15 mouse cellular contexts compared by ENCODE assay signal in genomic region chr7:66304993-66305713, GRCm38 (mm10).
DNase-seq lines count a peak whose midpoint lies in the region; ATAC-seq and TF ChIP-seq lines count a peak whose summit lies in the region.
"Had no signal": no experiment of that assay in that cellular context is flagged by ENCODE, and none has a peak within 500 bp of the region (broad histone marks: within the 10 kb centered on the region; RNA-seq: fewer than 3 reads in every experiment).

No protein-coding gene starts in this region.

- no peak for TF ChIP-seq CTCF in heart, postnatal 0 days (IDR thresholded peaks at IDR 0.05; ENCODE audit: low read depth)
- TF ChIP-seq CTCF in midbrain, postnatal 0 days (IDR thresholded peaks at IDR 0.05) = no peak
- no peak for TF ChIP-seq CTCF in hindbrain, postnatal 0 days (IDR thresholded peaks at IDR 0.05; ENCODE audit: low read depth)

- no peak overlapping the region for H3K9ac ChIP-seq in heart, postnatal 0 days (replicated peaks; ENCODE audit: low read depth, low read length)
- no peak overlapping the region for H3K9ac ChIP-seq in midbrain, postnatal 0 days (replicated peaks; ENCODE audit: low read length, poor library complexity, severe bottlenecking)
- H3K9ac ChIP-seq in midbrain, embryonic 14.5 days (replicated peaks; ENCODE audit: low read length) = no peak overlapping the region
- H3K9ac ChIP-seq in hindbrain, postnatal 0 days (replicated peaks; ENCODE audit: low read length) = no peak overlapping the region
- H3K9ac ChIP-seq in kidney, embryonic 14.5 days (ENCODE audit: low read depth, low read length) = no peak overlapping the region
- H3K9ac ChIP-seq: liver, embryonic 15.5 days had no signal

- peak overlapping the region; percentile 63 for H3K27ac ChIP-seq in heart, postnatal 0 days (ENCODE audit: low read depth)
- H3K27ac ChIP-seq in midbrain, postnatal 0 days (ENCODE audit: low read depth, low read length) = no peak overlapping the region
- no peak overlapping the region for H3K27ac ChIP-seq in midbrain, embryonic 14.5 days (replicated peaks; ENCODE audit: low read depth, low read length)
- peak overlapping the region; percentile 54 for H3K27ac ChIP-seq in hindbrain, postnatal 0 days
- peak overlapping the region; percentile 64 for H3K27ac ChIP-seq in macrophage
- no peak overlapping the region for H3K27ac ChIP-seq in kidney, embryonic 14.5 days (ENCODE audit: low read depth, low read length)
- H3K27ac ChIP-seq: forebrain, embryonic 10.5 days; liver, embryonic 15.5 days had no signal

- peaks cover 14% of the 10 kb centered on the region for H3K36me3 ChIP-seq in heart, postnatal 0 days (replicated peaks; ENCODE audit: control insufficient read depth, insufficient read depth, low read length)
- no peaks in the 10 kb centered on the region for H3K36me3 ChIP-seq in midbrain, postnatal 0 days (ENCODE audit: insufficient read depth, low read length)
- H3K36me3 ChIP-seq in midbrain, embryonic 14.5 days (ENCODE audit: control insufficient read depth, insufficient read depth, low read length) = no peaks in the 10 kb centered on the region
- H3K36me3 ChIP-seq in hindbrain, postnatal 0 days (ENCODE audit: insufficient read depth, low read length) = no peaks in the 10 kb centered on the region
- peaks cover 36% of the 10 kb centered on the region; the same call in 1 of the 2 replicates for H3K36me3 ChIP-seq in macrophage (ENCODE audit: inconsistent target)
- peaks cover 15% of the 10 kb centered on the region; the same call in 1 of the 2 replicates for H3K36me3 ChIP-seq in kidney, embryonic 14.5 days (ENCODE audit: control insufficient read depth, insufficient read depth, low read length)
- H3K36me3 ChIP-seq: forebrain, embryonic 10.5 days had no signal

- no peaks in the 10 kb centered on the region for H3K9me3 ChIP-seq in heart, postnatal 0 days (replicated peaks; ENCODE audit: control insufficient read depth, low read length)
- no peaks in the 10 kb centered on the region for H3K9me3 ChIP-seq in midbrain, postnatal 0 days (ENCODE audit: low read length)
- no peaks in the 10 kb centered on the region for H3K9me3 ChIP-seq in midbrain, embryonic 14.5 days (ENCODE audit: control insufficient read depth, low read length)
- H3K9me3 ChIP-seq in hindbrain, postnatal 0 days (ENCODE audit: low read length) = no peaks in the 10 kb centered on the region
- H3K9me3 ChIP-seq in kidney, embryonic 14.5 days (ENCODE audit: control insufficient read depth, low read length) = no peaks in the 10 kb centered on the region
- H3K9me3 ChIP-seq: forebrain, embryonic 10.5 days; liver, embryonic 15.5 days had no signal

- H3K4me3 ChIP-seq in heart, postnatal 0 days (ENCODE audit: low read depth, low read length) = no peak overlapping the region
- H3K4me3 ChIP-seq in midbrain, postnatal 0 days (ENCODE audit: low read depth, low read length) = no peak overlapping the region
- H3K4me3 ChIP-seq in midbrain, embryonic 14.5 days (replicated peaks; ENCODE audit: low read depth, low read length) = no peak overlapping the region
- no peak overlapping the region for H3K4me3 ChIP-seq in hindbrain, postnatal 0 days (ENCODE audit: low read length)
- no peak overlapping the region for H3K4me3 ChIP-seq in macrophage (ENCODE audit: inconsistent target)
- no peak overlapping the region for H3K4me3 ChIP-seq in kidney, embryonic 14.5 days (ENCODE audit: low read length)
- H3K4me3 ChIP-seq: forebrain, embryonic 10.5 days; liver, embryonic 15.5 days had no signal

- no peaks in the 10 kb centered on the region for H3K27me3 ChIP-seq in heart, postnatal 0 days (ENCODE audit: control insufficient read depth, insufficient read depth, low read length)
- no peaks in the 10 kb centered on the region; the same call in 1 of the 2 replicates for H3K27me3 ChIP-seq in midbrain, postnatal 0 days (ENCODE audit: insufficient read depth, low read length)
- no peaks in the 10 kb centered on the region for H3K27me3 ChIP-seq in midbrain, embryonic 14.5 days (ENCODE audit: control insufficient read depth, insufficient read depth, low read length)
- H3K27me3 ChIP-seq in hindbrain, postnatal 0 days (ENCODE audit: insufficient read depth, low read length) = no peaks in the 10 kb centered on the region
- H3K27me3 ChIP-seq in kidney, embryonic 14.5 days (ENCODE audit: control insufficient read depth, insufficient read depth, low read length) = no peaks in the 10 kb centered on the region
- H3K27me3 ChIP-seq: liver, embryonic 15.5 days had no signal

- WGBS in heart, postnatal 0 days = 71% methylated on average over 8 of the region's 8 CpGs
- 72% methylated on average over 8 of the region's 8 CpGs for WGBS in midbrain, postnatal 0 days
- 88% methylated on average over 8 of the region's 8 CpGs for WGBS in midbrain, embryonic 14.5 days
- WGBS in hindbrain, postnatal 0 days = 57% methylated on average over 8 of the region's 8 CpGs
- 55% methylated on average over 7 of the region's 8 CpGs for WGBS in macrophage (ENCODE audit: missing documents)
- WGBS in kidney, embryonic 14.5 days = 82% methylated on average over 8 of the region's 8 CpGs

- ATAC-seq in heart, postnatal 0 days (ENCODE audit: insufficient read depth, low read depth) = no peak
- no peak for ATAC-seq in midbrain, postnatal 0 days (ENCODE audit: low FRiP score)
- ATAC-seq in midbrain, embryonic 14.5 days (ENCODE audit: low FRiP score, low TSS enrichment) = no peak
- ATAC-seq in hindbrain, postnatal 0 days = peak; percentile 47; the same call in 1 of the 2 replicates
- ATAC-seq in kidney, embryonic 14.5 days (ENCODE audit: low FRiP score, low TSS enrichment) = no peak

- peaks cover 9% of the 10 kb centered on the region for H3K4me1 ChIP-seq in heart, postnatal 0 days (ENCODE audit: control insufficient read depth, insufficient read depth)
- no peaks in the 10 kb centered on the region for H3K4me1 ChIP-seq in midbrain, postnatal 0 days (ENCODE audit: insufficient read depth, low read length)
- no peaks in the 10 kb centered on the region for H3K4me1 ChIP-seq in midbrain, embryonic 14.5 days (ENCODE audit: control insufficient read depth, insufficient read depth, low read length)
- no peaks in the 10 kb centered on the region for H3K4me1 ChIP-seq in hindbrain, postnatal 0 days (ENCODE audit: insufficient read depth, low read length)
- no peaks in the 10 kb centered on the region for H3K4me1 ChIP-seq in kidney, embryonic 14.5 days (ENCODE audit: control insufficient read depth, insufficient read depth, low read length)
- H3K4me1 ChIP-seq: forebrain, embryonic 10.5 days had no signal

- no peak for TF ChIP-seq EP300 in heart, postnatal 0 days (IDR thresholded peaks at IDR 0.05; ENCODE audit: low read depth)

- no peaks in the 10 kb centered on the region for H3K79me2 ChIP-seq in macrophage (ENCODE audit: inconsistent target)

- DNase-seq in heart, postnatal 0 days (ENCODE audit: low spot score) = no peak
- no peak for DNase-seq in heart, adult 9 months (ENCODE audit: low spot score in 2 of 2)
- DNase-seq in midbrain, postnatal 0 days (ENCODE audit: low spot score) = peak; percentile 65
- no peak for DNase-seq in midbrain, embryonic 14.5 days
- peak; percentile 62 for DNase-seq in hindbrain, postnatal 0 days (ENCODE audit: low spot score)
- DNase-seq: adrenal gland, postnatal 36 days; cerebellum, adult 18-20 months; embryo, embryonic 11 days; gastrocnemius, postnatal 14 days; kidney, postnatal 4 days; spleen, adult 18-20 months had no signal

- no peak overlapping the region for H3K4me2 ChIP-seq in heart, postnatal 0 days (ENCODE audit: low read depth, low read length)
- H3K4me2 ChIP-seq in midbrain, postnatal 0 days (ENCODE audit: low read depth, low read length, poor library complexity, severe bottlenecking) = no peak overlapping the region
- H3K4me2 ChIP-seq in midbrain, embryonic 14.5 days (ENCODE audit: low read length) = no peak overlapping the region
- no peak overlapping the region for H3K4me2 ChIP-seq in hindbrain, postnatal 0 days (ENCODE audit: low read depth, low read length)
- H3K4me2 ChIP-seq in kidney, embryonic 14.5 days (replicated peaks; ENCODE audit: low read depth, low read length) = no peak overlapping the region
- H3K4me2 ChIP-seq: liver, embryonic 15.5 days had no signal

Comparison
In these comparisons a context has a peak if more than half of its experiments do, and no peak if none do; other contexts are left out.
1. DNase-seq: peak in midbrain, postnatal 0 days (single experiment) and hindbrain, postnatal 0 days (single experiment); none in heart, postnatal 0 days (single experiment), heart, adult 9 months (0 of 2) and midbrain, embryonic 14.5 days (single experiment).
2. H3K27ac ChIP-seq: peak in heart, postnatal 0 days (single experiment), hindbrain, postnatal 0 days (single experiment) and macrophage (single experiment); none in midbrain, postnatal 0 days (single experiment), midbrain, embryonic 14.5 days (single experiment) and kidney, embryonic 14.5 days (single experiment).